Comparison of ENCODE assay signal across 22 mouse cellular contexts in the genomic region with DNA sequence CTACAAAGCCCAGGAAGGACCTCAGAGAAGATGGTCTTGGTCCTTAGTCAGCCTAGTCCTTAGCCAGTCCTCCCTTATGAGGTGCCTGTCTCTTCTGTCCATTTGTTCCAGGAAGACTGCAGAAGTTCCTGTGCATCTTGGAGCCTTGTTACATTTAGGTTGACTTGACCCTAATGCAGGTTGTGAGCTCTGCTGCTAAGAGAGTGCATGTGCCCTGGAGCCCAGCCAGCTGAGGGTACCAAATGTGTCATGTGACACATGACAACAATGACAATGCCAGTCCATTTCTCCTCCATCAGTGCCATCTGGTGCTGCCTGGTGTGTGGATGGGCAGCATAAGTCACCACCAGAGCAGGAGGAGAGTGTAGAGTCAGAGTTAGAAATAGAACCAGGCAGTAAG.
DNase-seq lines count a peak whose midpoint lies in the region; ATAC-seq lines count a peak whose summit lies in the region.
"Had no signal": no experiment of that assay in that cellular context is flagged by ENCODE, and none has a peak within 500 bp of the region (broad histone marks: within the 10 kb centered on the region; RNA-seq: fewer than 3 reads in every experiment).

No protein-coding gene starts in this region.

- no peaks in the 10 kb centered on the region for H3K27me3 ChIP-seq in forebrain, embryonic 10.5 days (ENCODE audit: poor library complexity, severe bottlenecking)
- no peaks in the 10 kb centered on the region for H3K27me3 ChIP-seq in forebrain, embryonic 15.5 days
- H3K27me3 ChIP-seq in limb, embryonic 11.5 days (ENCODE audit: control insufficient read depth, insufficient read depth, low read length), result no peaks in the 10 kb centered on the region
- H3K27me3 ChIP-seq in limb, embryonic 10.5 days (ENCODE audit: low read depth, poor library complexity, severe bottlenecking), result no peaks in the 10 kb centered on the region
- H3K27me3 ChIP-seq in embryonic facial prominence, embryonic 10.5 days (replicated peaks; ENCODE audit: low read depth, poor library complexity, severe bottlenecking), result no peaks in the 10 kb centered on the region

- no peak overlapping the region for H3K9ac ChIP-seq in forebrain, embryonic 15.5 days (replicated peaks)
- H3K9ac ChIP-seq in limb, embryonic 11.5 days (ENCODE audit: low read length), result no peak overlapping the region

- H3K4me1 ChIP-seq in forebrain, embryonic 10.5 days, result no peaks in the 10 kb centered on the region
- H3K4me1 ChIP-seq in forebrain, embryonic 15.5 days, result no peaks in the 10 kb centered on the region
- H3K4me1 ChIP-seq in limb, embryonic 11.5 days (ENCODE audit: control insufficient read depth, insufficient read depth, low read length), result no peaks in the 10 kb centered on the region
- no peaks in the 10 kb centered on the region for H3K4me1 ChIP-seq in limb, embryonic 10.5 days
- H3K4me1 ChIP-seq in embryonic facial prominence, embryonic 10.5 days, result no peaks in the 10 kb centered on the region

- H3K36me3 ChIP-seq in forebrain, embryonic 10.5 days (replicated peaks), result no peaks in the 10 kb centered on the region
- H3K36me3 ChIP-seq in forebrain, embryonic 15.5 days, result no peaks in the 10 kb centered on the region
- no peaks in the 10 kb centered on the region for H3K36me3 ChIP-seq in limb, embryonic 11.5 days (ENCODE audit: control insufficient read depth, insufficient read depth, low read length)
- H3K36me3 ChIP-seq in limb, embryonic 10.5 days, result no peaks in the 10 kb centered on the region
- no peaks in the 10 kb centered on the region for H3K36me3 ChIP-seq in embryonic facial prominence, embryonic 10.5 days (replicated peaks)
- H3K36me3 ChIP-seq: G1E had no signal

- no peak overlapping the region for H3K4me3 ChIP-seq in forebrain, embryonic 10.5 days
- H3K4me3 ChIP-seq in forebrain, embryonic 15.5 days, result no peak overlapping the region
- H3K4me3 ChIP-seq in limb, embryonic 11.5 days (ENCODE audit: low read depth, low read length), result no peak overlapping the region
- H3K4me3 ChIP-seq in limb, embryonic 10.5 days, result no peak overlapping the region
- no peak overlapping the region for H3K4me3 ChIP-seq in embryonic facial prominence, embryonic 10.5 days

- H3K27ac ChIP-seq in forebrain, embryonic 10.5 days, result no peak overlapping the region
- no peak overlapping the region for H3K27ac ChIP-seq in forebrain, embryonic 15.5 days (replicated peaks)
- no peak overlapping the region for H3K27ac ChIP-seq in limb, embryonic 11.5 days (replicated peaks; ENCODE audit: low read depth, low read length)
- no peak overlapping the region for H3K27ac ChIP-seq in limb, embryonic 10.5 days
- no peak overlapping the region for H3K27ac ChIP-seq in embryonic facial prominence, embryonic 10.5 days (replicated peaks)

- H3K9me3 ChIP-seq in forebrain, embryonic 10.5 days, result no peaks in the 10 kb centered on the region
- no peaks in the 10 kb centered on the region for H3K9me3 ChIP-seq in forebrain, embryonic 15.5 days
- no peaks in the 10 kb centered on the region for H3K9me3 ChIP-seq in limb, embryonic 11.5 days (ENCODE audit: control insufficient read depth, low read length)
- no peaks in the 10 kb centered on the region for H3K9me3 ChIP-seq in limb, embryonic 10.5 days (replicated peaks)
- no peaks in the 10 kb centered on the region; the same call in 1 of the 2 replicates for H3K9me3 ChIP-seq in embryonic facial prominence, embryonic 10.5 days

- peak; percentile 7 for DNase-seq in forebrain, embryonic 10.5 days (ENCODE audit: extremely low spot score, low spot score)
- DNase-seq in heart, adult 11 months, result peak; percentile 78
- no peak for DNase-seq in heart, postnatal 4 days
- DNase-seq in limb, embryonic 11.5 days (ENCODE audit: low spot score), result peak; percentile 17
- DNase-seq in limb, embryonic 10.5 days (ENCODE audit: low spot score), result no peak
- peak; percentile 6 for DNase-seq in embryonic facial prominence, embryonic 10.5 days (ENCODE audit: low spot score)
- no peak for DNase-seq in adrenal gland, postnatal 4 days (ENCODE audit: low spot score in 2 of 2)
- DNase-seq: adrenal gland, adult 2 months; adrenal gland, adult 8-10 months; adrenal gland, postnatal 10 days; adrenal gland, postnatal 14 days; adrenal gland, postnatal 25 days; adrenal gland, postnatal 36 days; B cell, adult 2 months; cerebellum, adult 11 months; cerebellum, adult 11-12 months; cerebellum, adult 18-20 months had no signal

- no peak overlapping the region for H3K4me2 ChIP-seq in forebrain, embryonic 15.5 days (replicated peaks)
- no peak overlapping the region for H3K4me2 ChIP-seq in limb, embryonic 11.5 days (ENCODE audit: low read depth, severe bottlenecking)

- ATAC-seq in forebrain, embryonic 15.5 days (replicated peaks), result no peak
- no peak for ATAC-seq in limb, embryonic 11.5 days (ENCODE audit: insufficient number of reproducible peaks, low FRiP score, low TSS enrichment, low read depth)
- ATAC-seq: activated CD4-positive, CD25-positive, alpha-beta regulatory T cell, adult 4 months; CD4-positive, CD25-positive, alpha-beta regulatory T cell, adult 4 months; Patski had no signal

Comparison
In these comparisons a context has a peak if more than half of its experiments do, and no peak if none do; other contexts are left out.
1. DNase-seq: peak in forebrain, embryonic 10.5 days (single experiment), heart, adult 11 months (single experiment), limb, embryonic 11.5 days (single experiment) and embryonic facial prominence, embryonic 10.5 days (single experiment); none in heart, postnatal 4 days (single experiment), limb, embryonic 10.5 days (single experiment) and adrenal gland, postnatal 4 days (0 of 2).